Mouse (Mus musculus) megakaryocyte, embryonic 14.5 days (primary cell): Measurements from ENCODE around the gene Ddx41. TPM values are rescaled to one million over a fixed set of nuclear protein-coding genes. Genes with fewer than 3 reads are reported as not detected.

Source experiments
- H3K27me3 ChIP-seq: replicated peaks from 2 replicates; pipeline ENCODE3; 2012; ENCODE audit warnings: inconsistent platforms
- H3K36me3 ChIP-seq: replicated peaks from 2 replicates; pipeline ENCODE3; 2012; ENCODE audit warnings: low read length, inconsistent platforms, mixed read lengths
- H3K4me1 ChIP-seq: 2 replicates; pipeline ENCODE4 v1.6.1; 2012; ENCODE audit warnings: inconsistent platforms
- H3K4me3 ChIP-seq: replicated peaks from 2 replicates; pipeline ENCODE3; 2012; ENCODE audit warnings: moderate library complexity, mild to moderate bottlenecking, inconsistent platforms
- H3K9me3 ChIP-seq: 2 replicates; pipeline ENCODE4 v1.6.1; 2012; ENCODE audit warnings: inconsistent platforms
- FLI1 ChIP-seq: IDR thresholded peaks from 2 replicates; pipeline ENCODE4 v1.6.1; 2012; ENCODE audit warnings: low read length, inconsistent platforms, mixed read lengths
- GATA1 ChIP-seq: IDR thresholded peaks from 3 replicates; pipeline ENCODE4 v1.6.1; 2012; ENCODE audit warnings: mixed read lengths, low read length, inconsistent platforms, borderline replicate concordance
- polyA plus RNA-seq: library from polyadenylated mRNA; stranded (reverse); fragments of >175 nt; gene quantifications from 2 replicates; pipeline ENCODE4 v1.2.3, GENCODE M21; 2012; ENCODE audit warnings: low replicate concordance; ENCODE audit not compliant: insufficient read depth

Gene Ddx41
- polyA plus RNA-seq, 1 experiment: 49.7 TPM

DNA sequence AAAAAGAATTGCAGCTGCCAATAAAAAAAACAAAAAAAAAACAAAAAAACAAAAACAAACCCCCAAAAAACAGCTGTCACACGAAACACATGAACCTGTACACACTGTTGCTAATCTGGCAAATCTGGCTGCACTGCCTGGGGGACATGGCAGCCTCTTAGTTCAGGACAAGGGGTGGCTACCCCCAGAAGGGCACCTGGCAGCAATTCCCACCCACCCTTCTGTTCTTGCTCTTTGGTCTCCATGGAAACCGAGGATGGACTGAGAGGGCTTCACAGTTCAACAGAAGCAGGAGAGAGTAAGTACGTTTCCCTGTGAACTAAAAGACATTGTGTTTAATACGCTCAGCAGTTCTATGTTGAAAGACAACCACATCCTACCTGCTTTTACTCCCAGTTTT is 40.8 kb downstream of the Ddx41 start:
- no peaks in the 10 kb centered on the region for H3K9me3 ChIP-seq
- peaks cover 27% of the 10 kb centered on the region for H3K27me3 ChIP-seq
- peaks cover 37% of the 10 kb centered on the region for H3K4me1 ChIP-seq
- peaks cover 50% of the 10 kb centered on the region for H3K36me3 ChIP-seq
- TF ChIP-seq FLI1 (no peak), GATA1 (no peak)
- no peak overlapping the region for H3K4me3 ChIP-seq

DNA sequence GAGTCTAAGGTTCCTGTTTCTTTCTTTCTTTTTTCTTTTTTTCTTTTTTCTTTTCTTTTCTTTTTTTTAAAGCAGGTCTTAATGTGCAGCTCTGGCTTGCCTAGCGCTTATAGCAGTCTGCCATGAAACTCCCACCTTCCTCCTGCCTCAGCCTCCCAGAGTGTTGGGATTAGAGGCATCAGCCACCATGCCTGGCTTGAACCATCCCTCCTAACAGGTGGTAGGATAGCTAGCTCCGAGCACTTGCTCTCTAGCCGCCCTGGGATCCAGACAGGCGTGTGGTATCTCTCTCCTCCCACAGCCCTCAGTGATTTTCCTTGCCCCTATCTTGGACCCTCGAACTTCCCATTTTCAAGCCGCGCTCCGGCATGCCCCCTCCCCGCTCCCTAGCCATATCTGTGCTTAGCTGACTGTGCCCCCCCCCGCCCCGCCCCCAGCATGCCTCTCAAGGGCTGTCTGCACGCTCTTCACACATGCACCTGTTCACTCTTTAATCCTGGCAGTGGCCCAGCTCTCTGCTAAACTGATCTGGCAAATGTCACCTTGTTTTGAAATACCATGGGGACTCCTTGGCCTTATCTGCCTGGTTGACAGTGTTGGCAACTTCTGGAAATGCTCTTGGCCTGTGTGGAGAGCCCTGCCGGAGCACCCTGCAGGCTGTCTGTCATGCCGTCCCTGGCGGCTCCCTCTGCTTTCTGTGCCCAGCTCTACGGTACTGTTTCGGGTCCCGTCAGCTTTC is 41.4 kb downstream of the Ddx41 start:
- Histone ChIP-seq H3K36me3 (peaks cover 44% of the 10 kb centered on the region), H3K27me3 (peaks cover 27% of the 10 kb centered on the region), H3K4me3 (no peak overlapping the region), H3K9me3 (no peaks in the 10 kb centered on the region), H3K4me1 (peaks cover 33% of the 10 kb centered on the region)
- TF ChIP-seq FLI1: no peak
- TF ChIP-seq GATA1: no peak

DNA sequence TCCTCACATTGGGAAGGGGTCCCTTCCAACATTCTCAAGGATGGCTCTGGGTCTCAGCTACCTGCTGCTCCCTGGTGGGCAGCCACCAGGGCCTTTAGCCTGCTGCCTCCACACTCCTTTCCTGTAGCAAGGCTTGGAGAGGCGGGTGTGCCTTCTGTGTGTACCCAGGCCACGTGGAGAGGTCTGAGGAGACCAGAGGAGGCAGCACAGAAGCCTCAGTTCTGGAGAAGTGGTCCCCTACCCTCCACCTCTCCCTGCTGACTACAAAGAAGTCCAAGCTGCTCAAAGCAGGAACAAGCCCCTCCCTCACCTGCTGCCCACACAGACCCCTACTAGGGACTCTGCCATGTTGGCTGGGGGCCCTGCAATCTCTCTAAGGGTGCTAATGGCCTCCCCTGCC is 42.2 kb downstream of the Ddx41 start:
- Histone ChIP-seq H3K27me3 (peaks cover 32% of the 10 kb centered on the region), H3K9me3 (peaks cover 5% of the 10 kb centered on the region), H3K36me3 (peaks cover 36% of the 10 kb centered on the region), H3K4me3 (no peak overlapping the region), H3K4me1 (peaks cover 33% of the 10 kb centered on the region)
- TF ChIP-seq GATA1: no peak
- TF ChIP-seq FLI1: no peak

DNA sequence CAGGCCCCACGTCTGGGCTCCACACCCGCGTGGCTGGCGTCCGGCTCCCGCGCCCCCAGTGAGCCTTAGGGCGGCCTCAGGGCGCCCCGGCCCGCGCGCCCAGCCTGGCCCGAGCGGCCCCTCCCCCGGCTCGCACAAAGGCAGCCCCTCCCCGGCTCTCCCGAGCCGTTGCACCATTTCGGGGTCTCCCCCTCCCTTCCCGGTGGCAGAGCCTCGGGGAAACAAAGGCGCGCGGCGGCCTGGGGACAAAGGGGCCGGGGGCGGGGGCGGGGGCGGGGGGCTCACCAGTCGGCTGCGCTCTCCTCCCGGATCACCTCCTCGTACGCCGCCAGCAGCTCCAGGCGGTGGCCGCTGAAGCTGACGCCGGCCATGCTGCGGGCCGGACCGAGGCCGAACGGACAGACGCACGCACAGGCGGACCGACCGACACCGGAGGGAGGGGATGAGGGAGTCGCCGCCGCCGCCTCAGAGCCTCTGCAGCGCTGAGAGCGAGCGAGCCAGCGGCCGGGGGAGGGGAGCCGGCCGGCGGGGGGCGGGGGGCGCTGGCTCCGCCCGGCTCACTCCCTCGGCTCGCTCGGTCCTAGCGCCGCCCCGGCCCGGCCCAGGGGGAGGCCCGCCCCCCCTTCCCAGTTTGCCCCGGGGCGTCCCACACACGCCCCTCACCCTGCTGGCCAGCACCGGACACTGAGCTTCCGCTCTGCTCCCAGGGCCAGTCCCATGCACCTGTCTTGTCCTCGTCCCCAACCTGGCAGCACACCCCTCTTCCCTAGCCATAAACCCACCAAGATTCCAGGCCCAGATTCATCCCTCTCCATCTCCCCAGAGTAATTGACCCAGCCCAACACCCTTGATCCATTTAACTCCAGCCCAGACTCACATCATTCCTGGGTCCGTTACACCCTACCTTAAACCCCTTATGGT is 48.6 kb downstream of the Ddx41 start, which contains the start of gene Dbn1:
TSS of gene Dbn1 (minus strand) at position 534 of the 921 bp plus-strand sequence.
- Histone ChIP-seq H3K4me1 (peaks cover 45% of the 10 kb centered on the region), H3K4me3 (peak within 1 kb of the TSS; percentile 91), H3K36me3 (no peaks in the 10 kb centered on the region), H3K9me3 (peaks cover 8% of the 10 kb centered on the region), H3K27me3 (peaks cover 86% of the 10 kb centered on the region)
- no peak for TF ChIP-seq FLI1
- no peak for TF ChIP-seq GATA1

DNA sequence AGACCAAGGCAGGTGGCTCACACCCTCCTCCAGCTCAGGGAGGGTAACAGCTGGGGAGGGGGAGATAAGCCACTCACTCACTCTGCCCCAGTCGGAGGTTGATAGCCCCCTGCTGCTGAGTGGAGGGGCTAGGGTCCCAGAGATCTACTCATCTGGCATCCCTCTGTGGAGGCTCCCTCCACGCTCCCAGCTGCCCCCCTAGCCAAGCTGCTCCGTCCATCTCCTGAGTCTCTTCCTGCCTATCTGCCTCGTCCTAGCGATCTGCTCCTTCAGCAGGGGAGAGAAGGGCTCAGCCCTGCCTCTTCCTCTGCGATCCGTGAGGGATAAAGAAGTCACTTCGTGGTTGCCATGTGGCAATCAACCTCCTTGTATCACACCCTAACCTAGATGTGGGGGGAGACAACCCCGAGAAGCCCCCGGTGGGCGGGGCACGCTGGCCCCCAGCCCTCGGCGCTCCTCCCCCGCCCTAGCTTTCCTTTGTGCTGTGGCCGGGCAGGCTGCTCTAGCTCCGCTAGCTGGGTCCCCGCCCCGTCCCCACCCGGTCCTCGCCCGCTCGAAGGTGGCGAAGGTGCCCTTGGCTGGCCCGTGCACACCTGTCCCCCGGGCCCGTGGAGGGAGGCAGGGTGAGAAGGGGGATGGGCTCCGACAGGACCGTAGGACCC is 49.4 kb downstream of the Ddx41 start:
- peaks cover 45% of the 10 kb centered on the region for H3K4me1 ChIP-seq
- peak overlapping the region; percentile 91 for H3K4me3 ChIP-seq
- peaks cover 86% of the 10 kb centered on the region for H3K27me3 ChIP-seq

DNA sequence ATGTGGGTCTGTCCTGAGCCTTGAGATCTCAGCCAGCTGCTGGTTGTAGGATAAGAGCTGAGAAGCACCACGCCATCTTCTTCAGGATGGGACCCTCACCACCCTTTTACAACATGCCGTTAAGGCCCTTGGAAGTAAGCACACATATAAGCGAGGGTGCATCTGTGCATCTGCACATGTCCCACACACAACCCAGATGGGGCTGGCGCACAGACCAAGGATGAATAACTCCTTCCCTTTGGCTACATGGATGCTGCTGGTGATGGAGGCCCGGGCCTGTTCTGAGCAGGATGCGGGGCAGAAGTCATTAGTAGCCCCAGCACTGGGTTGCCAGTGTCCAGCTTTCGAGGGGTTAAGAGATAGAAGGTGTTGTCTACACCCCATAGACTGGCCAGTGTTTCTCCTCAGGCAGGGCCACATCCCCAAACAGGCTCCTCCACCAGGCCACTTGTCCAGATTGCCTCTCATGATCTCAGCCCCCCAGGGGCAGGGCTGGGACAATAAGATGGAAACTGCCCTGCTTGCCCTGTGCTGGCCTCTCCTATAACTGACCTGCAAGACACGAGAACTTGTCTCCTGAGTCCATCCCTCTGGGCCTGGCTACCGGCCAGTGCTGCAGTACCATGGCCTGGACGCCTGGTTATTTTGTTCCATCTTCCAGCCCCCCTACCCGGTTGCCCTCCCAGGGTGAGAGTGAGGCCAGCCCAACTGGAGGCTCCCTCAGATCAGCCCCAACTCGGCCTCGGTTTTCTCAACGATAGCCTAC is 50.2 kb downstream of the Ddx41 start:
- no peaks in the 10 kb centered on the region for H3K36me3 ChIP-seq
- peaks cover 87% of the 10 kb centered on the region for H3K27me3 ChIP-seq
- H3K9me3 ChIP-seq: peaks cover 8% of the 10 kb centered on the region
- no peak overlapping the region for H3K4me3 ChIP-seq
- TF ChIP-seq FLI1: no peak
- H3K4me1 ChIP-seq: peaks cover 45% of the 10 kb centered on the region

More for the DNA sequence above, 49.4 kb downstream of the Ddx41 start:
- peaks cover 8% of the 10 kb centered on the region for H3K9me3 ChIP-seq
- no peak for TF ChIP-seq GATA1
- no peaks in the 10 kb centered on the region for H3K36me3 ChIP-seq

DNA sequence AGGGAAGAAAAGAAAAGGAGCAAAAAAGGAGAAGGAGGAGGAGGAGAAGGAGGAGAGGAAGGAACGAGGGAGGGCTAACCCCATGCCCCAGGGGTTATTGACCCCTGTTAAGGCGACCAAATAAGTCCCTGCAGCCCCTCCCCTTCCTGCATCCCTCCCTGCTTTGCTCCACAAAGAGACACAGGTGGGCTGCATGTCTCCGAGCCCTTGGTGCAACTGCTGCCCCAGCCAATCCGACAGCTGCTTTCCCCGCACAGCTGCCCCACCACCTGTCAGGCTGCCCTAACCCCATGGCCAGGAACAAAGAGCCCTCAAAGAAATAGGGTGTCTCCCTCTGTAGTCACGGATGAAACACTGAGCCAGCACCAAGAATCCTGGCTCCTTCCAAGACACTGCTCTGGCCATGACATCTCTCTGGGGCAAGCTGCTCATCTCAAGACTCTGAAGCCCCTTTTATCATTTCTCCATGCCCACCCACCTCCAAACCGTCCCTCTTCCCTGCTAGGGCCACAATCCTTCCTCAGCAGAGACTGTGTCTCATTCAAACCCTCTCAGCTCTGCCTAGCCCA is 51.9 kb downstream of the Ddx41 start:
- H3K4me3 ChIP-seq: no peak overlapping the region
- H3K27me3 ChIP-seq: peaks cover 96% of the 10 kb centered on the region
- no peak for TF ChIP-seq FLI1
- no peak for TF ChIP-seq GATA1
- peaks cover 50% of the 10 kb centered on the region for H3K4me1 ChIP-seq
- peaks cover 11% of the 10 kb centered on the region for H3K9me3 ChIP-seq
- H3K36me3 ChIP-seq: no peaks in the 10 kb centered on the region

DNA sequence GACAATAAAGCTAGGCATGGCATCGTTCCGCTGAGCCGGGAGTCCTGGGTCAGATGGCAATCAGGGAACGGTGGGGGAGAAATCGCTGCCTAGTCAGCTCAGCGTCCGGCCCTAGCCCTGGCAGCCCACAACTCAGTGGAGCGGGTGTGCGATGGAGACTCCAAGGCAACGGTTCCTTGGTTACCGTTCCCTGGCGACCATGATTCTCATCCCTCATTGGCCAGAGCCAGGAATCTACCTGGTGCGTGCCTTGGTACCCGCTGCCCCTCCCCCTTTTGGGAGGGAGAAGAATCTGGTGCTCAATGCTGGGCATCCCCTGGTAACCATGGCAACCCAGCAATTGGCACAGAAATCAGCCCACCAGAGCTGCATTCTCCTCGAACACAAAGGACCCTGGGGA is 52.9 kb downstream of the Ddx41 start:
- H3K27me3 ChIP-seq: peaks cover 86% of the 10 kb centered on the region
- H3K4me1 ChIP-seq: peaks cover 60% of the 10 kb centered on the region
- H3K9me3 ChIP-seq: peaks cover 5% of the 10 kb centered on the region
- no peak for TF ChIP-seq FLI1
- TF ChIP-seq GATA1: no peak
- no peak overlapping the region for H3K4me3 ChIP-seq
- H3K36me3 ChIP-seq: no peaks in the 10 kb centered on the region

DNA sequence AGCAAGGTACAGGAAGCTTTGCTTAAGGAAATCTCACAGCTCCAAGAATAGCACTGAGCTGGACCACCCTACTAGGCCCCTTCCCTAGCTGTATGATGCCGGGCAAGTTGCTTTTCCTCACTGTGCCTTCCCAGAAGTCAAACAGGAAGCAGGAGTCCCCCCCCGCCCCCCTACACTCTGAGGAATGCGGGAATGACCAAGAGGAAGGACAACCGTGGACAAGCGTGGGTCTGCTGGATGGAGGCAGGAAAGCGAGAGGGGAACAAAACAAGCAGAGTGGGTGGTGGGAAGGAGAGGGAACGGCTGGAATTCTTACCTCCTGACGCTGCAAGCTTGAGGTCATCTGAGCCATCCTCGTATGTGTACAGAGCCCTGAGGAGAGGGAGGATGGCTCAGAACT is 53.4 kb downstream of the Ddx41 start:
- H3K4me1 ChIP-seq: peaks cover 61% of the 10 kb centered on the region
- H3K36me3 ChIP-seq: no peaks in the 10 kb centered on the region
- peaks cover 81% of the 10 kb centered on the region for H3K27me3 ChIP-seq
- H3K9me3 ChIP-seq: peaks cover 5% of the 10 kb centered on the region
- TF ChIP-seq GATA1 (no peak), FLI1 (no peak)
- H3K4me3 ChIP-seq: no peak overlapping the region
